Mouse (Mus musculus): ENCODE measurements around the gene Pagr1b.

- TF ChIP-seq POLR2A (IDR thresholded peaks at IDR 0.05; ENCODE audit: borderline replicate concordance, extremely low read depth, low read depth, low read length) (no peak), CTCF (IDR thresholded peaks at IDR 0.05; ENCODE audit: insufficient read depth, low read length) (no peak)
Measured at GRCm38 (mm10) chr7:127017950-127018345, 1.7 kb upstream of the Pagr1b start.
